Mouse (Mus musculus): Measurements from ENCODE around the gene Hbq1a. TPM values are rescaled to one million over a fixed set of nuclear protein-coding genes. Genes with fewer than 3 reads are reported as not detected.

Gene Hbq1a
- total RNA-seq, 4 experiments from 2014 or later: 0.67 to 1.9 (median 0.71) TPM; not detected in 1

Other genes starting within 250 kb of the Hbq1a start
- not detected for gene Il9r, start 99.8 kb upstream of the Hbq1a start, total RNA-seq (2022)
- gene Snrnp25, start 94.7 kb upstream of the Hbq1a start, total RNA-seq (2022): 10 to 100 TPM; 20.8 to 22.5 (median 22.0) TPM
- 10 to 100 TPM in 2 of 4 experiments, 1 to 10 TPM in 2; 8.4 to 14.2 (median 10.1) TPM for gene Rhbdf1, start 77.8 kb upstream of the Hbq1a start, total RNA-seq (2022)
- 10 to 100 TPM; 19.3 to 22.4 (median 20.9) TPM for gene Mpg, start 73.6 kb upstream of the Hbq1a start, total RNA-seq (2022)
- gene Nprl3, start 32.4 kb upstream of the Hbq1a start, total RNA-seq (2022): 10 to 100 TPM; 55.3 to 63.7 (median 60.5) TPM
- not detected for gene Hba-x, start 23.7 kb upstream of the Hbq1a start, total RNA-seq (2022)
- gene Hba-a1, start 16.6 kb upstream of the Hbq1a start, total RNA-seq (2022): 100 to 1,000 TPM; 209 to 396 (median 272) TPM
- gene Hbq1b, start 13.1 kb upstream of the Hbq1a start, total RNA-seq (2022): under 1 TPM in 2 of 4 experiments, not detected in 2; 0.72 to 0.78 TPM
- gene Hba-a2, start 3.6 kb upstream of the Hbq1a start, total RNA-seq (2022): 100 to 1,000 TPM; 161 to 321 (median 230) TPM
- 10 to 100 TPM in 3 of 4 experiments, 1 to 10 TPM in 1; 9.1 to 12.6 (median 11.9) TPM for gene Sh3pxd2b, start 47.8 kb downstream of the Hbq1a start, total RNA-seq (2022)
- 10 to 100 TPM; 34.5 to 39.8 (median 38.7) TPM for gene Ubtd2, start 155.3 kb downstream of the Hbq1a start, total RNA-seq (2022)
- gene Efcab9, start 232.0 kb downstream of the Hbq1a start, total RNA-seq (2022): 1 to 10 TPM; 1.2 to 1.8 (median 1.4) TPM
- gene Stk10, start 233.2 kb downstream of the Hbq1a start, total RNA-seq (2022): 1 to 10 TPM; 7.4 to 9.9 (median 9.3) TPM

All from left cerebral cortex, adult 8-10 months (tissue).